Mouse (Mus musculus): ENCODE measurements around the gene Hoxb1.

Gene Hoxb1

DNA sequence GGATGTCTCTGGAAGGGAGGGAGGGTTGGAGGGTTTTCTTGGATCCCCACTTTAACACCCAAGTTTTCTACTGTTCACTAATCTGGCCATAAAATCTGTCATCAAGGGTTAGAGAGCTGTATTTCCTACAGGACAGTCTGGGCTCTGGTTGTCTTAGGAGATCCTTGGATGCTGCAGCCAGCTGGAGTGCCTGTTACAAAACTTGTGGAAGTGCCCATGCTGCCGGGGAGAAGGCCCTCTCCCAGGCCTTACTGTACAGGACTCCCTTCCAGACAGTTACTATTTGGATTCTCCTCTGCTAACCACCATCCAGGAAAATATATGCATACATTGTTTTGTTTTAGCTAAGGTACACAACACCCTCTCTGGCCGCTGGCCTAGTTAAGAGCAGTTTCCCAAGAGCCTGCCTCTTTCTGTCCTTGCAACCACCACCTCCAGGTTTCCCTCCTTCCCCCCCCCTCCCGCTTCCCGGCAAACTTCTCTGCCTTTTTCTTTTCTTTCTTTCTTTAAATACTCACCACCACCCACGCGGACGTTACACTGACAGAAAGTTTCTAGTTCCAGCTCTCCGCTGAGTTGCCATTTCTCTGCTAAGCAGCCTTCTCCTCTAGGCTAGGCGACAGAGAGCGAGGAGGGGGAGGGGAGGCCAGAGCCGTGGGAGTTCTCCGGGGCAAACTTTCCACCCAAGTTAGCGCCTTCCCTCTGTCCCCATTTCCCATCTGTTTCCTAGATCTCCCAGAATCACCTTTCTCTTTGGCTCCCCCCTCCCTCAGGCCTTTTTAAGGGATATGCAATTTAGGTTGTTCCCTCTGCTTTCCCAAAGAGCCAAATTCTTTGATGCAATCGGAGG lies 15.8 kb upstream of the Hoxb1 start:
- DNase-seq (ENCODE audit: low read depth, low spot score) = no peak

DNA sequence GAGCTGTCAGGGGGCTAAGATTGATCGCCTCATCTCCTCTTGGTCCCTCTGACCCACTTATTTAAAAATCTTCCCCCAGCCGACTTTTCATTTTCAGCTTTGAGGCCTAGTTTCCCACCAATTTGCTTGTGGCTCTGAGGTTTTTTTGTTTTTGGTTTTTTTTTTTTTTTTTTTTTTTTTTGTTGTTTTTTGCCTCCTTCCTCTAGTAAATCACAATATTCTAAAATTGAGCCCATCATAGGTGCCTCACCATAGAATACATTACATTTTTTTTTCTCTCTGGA lies 15.3 kb upstream of the Hoxb1 start, which contains the start of gene Hoxb2:
Gene Hoxb2 (plus strand): TSS at position 185 of the 284 bp plus-strand sequence.
- DNase-seq (ENCODE audit: low read depth, low spot score) = no peak

DNA sequence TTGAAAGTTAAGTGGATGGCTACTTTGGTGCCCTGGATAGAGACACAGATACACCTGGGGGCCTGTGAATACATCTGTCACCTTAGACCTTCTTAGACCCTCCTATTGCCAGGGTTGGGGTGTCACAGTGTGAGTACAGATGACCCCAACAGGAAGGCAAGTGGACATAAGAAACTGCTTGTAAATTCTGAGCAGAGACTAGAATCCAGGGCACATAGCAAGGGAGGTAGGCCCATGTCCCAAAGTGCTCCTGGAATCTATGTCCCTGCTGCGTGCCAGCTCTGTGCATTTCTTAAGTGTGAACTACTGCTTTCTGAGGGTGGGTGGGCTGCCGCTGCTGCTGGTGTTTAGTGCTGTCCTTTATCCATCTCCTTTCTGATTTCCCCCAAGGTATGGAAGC lies 14.8 kb upstream of the Hoxb1 start:
- DNase-seq (ENCODE audit: low read depth, low spot score) = no peak

DNA sequence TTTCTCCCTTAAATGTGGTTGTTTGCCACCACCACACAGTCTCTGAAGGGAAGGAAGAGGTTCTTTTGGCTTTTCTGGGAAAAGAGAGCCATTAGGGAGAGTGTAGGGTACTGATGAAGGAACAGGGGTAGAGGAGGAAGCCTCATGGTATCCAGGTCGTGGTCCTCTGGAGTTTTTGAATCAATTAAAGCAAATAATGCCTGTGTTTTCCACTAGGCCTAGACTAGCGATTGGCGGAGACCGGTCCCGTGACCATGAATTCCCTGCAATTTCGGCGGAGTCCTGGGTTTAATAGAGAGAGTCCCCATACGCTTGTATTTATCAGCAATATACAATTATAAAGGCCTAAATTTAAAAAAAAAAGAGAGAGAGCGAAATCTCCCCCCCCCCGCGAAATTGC lies 14.2 kb upstream of the Hoxb1 start:
- no peak for DNase-seq (ENCODE audit: low read depth, low spot score)

DNA sequence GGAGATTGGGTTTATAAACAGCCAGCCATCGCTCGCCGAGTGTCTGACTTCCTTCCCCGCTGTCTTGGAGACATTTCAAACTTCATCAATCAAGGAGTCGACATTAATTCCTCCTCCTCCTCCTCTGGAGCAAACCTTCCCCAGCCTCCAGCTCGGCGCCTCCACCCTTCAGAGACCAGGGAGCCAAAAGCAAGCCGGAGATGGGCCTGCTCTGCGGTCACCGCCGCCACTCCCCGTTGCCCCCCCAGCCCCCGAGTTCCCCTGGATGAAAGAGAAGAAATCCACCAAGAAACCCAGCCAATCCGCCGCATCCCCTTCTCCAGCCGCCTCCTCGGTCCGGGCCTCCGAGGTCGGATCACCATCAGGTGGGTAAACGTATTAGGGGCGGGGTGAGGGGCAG lies 13.7 kb upstream of the Hoxb1 start:
- no peak for DNase-seq (ENCODE audit: low read depth, low spot score)

DNA sequence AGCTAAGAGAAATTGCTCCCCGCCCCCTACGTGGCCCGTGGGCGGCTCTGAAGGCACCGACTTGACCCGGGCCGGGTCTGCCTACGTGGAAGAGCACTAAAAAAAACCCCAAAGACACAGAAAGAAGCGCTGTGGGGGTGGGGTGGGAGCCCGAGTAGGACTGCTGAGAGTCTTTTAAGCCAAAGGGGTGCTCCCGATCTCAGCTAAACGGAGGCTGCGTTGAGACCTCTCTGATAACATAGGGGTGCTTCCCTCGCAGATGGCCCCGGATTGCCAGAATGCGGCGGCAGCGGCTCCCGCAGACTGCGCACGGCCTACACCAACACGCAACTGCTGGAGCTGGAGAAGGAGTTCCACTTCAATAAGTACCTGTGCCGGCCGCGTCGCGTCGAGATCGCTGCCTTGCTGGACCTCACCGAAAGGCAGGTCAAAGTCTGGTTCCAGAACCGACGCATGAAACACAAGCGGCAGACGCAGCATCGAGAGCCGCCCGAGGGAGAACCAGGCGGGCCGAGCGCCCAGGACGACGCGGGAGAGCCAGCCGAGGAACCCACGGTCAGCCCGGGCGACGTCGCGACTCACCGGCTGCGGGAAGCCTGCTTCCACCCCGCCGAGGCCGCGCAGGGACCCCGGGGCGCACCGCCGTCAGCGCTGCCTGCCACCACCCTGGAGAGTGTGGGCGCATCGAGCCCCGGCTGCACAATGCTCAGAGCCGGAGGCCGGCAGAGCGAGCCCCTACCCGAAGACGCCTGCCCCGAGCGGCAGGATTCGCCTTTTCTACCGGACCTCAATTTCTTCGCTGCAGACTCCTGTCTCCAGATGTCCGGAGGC lies 12.6 kb upstream of the Hoxb1 start:
- DNase-seq (ENCODE audit: low read depth, low spot score) = peak; percentile 35

DNA sequence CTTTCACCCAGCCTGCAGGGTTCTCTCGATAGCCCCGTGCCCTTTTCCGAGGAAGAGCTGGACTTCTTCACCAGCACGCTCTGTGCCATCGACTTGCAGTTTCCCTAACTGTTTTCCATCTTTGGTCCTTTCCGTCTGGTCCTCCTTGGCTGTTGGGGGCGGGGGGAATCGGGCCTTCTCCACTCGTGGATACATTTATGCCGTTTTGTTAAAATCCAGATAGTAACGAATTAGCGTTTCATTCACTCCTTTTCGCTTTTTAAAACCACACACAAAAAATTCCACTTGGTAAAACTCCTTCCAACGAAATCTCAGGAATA lies 12.1 kb upstream of the Hoxb1 start:
- DNase-seq (ENCODE audit: low read depth, low spot score) = no peak

DNA sequence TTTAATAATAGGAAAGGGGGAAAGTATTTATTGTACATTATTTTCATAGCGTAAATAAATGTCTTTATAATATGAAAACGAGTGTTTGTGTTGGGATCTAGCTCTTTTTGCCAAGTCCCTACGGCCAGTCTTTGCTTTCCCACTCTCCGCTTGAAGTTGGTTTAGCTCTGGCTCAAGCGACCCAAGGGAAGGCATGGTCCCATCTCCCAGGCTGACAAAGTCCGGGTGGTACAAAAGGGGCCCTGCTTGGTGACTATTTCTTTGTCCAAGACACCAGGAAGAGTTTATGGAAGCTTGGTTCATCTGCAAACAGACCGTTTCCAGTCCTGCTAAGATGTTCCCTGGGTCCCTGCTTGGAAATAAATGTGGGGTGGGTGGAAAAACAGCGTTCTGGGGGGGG lies 11.6 kb upstream of the Hoxb1 start:
- no peak for DNase-seq (ENCODE audit: low read depth, low spot score)

DNA sequence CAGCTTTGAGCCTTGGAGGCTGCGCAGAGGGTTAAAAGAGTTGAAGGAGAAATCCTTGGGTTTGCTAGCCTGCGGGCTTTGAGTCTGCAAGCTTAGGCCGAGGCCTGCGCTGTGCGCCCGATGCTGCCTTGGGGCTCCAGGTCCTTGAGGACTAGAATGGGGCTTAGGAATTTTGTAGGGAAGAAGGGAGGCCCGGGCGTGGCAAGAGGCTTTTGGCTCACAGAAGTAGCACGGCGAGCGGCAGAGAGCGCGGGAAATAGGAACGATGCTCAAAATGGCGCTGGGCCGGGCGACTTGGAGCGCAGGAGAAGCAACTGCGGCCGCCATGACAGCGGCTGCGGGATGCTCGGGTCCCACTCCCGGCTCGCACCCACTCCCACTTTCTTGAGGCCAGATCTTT lies 11.2 kb upstream of the Hoxb1 start:
- DNase-seq (ENCODE audit: low read depth, low spot score) = no peak

DNA sequence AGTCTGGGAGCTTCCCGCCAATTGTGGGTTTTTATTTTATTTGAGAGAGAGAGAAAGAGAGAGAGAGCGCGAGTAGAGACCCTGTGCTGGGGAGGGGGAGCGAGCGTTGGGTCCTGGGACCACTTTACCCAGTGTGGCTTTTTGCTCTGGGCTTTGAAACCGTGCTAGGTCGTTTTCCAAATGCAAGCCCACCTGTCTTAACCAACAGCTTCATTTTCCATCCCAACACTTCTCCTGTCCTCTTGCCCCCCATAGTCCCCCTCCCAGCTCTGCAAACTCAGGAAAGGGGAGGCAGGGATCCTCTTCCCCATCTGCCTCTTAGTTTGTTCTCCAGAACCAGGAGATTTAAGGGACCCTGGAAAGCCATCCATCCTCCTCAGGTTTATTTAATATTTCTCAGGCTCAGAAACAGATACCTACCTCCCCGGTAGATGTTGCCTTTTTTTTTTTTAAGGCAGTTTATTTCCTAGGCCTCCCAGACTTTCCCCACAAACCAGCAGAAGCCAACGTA lies 10.7 kb upstream of the Hoxb1 start:
- no peak for DNase-seq (ENCODE audit: low read depth, low spot score)

DNA sequence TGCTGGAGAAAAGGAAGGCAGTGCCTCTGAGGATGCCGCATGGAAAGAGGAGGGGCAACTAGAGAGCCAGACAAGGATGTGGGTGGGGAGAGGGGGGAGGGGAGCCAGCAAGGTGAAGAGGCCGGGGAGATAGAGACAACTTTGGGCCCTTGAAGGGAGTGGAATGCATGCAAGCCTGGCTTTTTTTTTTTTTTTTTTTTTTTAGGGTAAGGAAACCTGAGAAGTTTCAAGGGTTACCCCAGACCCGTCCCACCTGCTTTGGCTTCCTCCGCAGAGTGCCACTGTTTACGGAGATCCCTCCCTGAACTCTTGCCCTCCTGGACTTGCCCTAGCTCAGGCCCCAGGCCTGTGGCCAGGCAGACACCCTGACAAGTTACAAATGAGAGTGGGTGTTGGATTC lies 1.7 kb upstream of the Hoxb1 start:
- DNase-seq (ENCODE audit: low read depth, low spot score) = peak; percentile 5

DNA sequence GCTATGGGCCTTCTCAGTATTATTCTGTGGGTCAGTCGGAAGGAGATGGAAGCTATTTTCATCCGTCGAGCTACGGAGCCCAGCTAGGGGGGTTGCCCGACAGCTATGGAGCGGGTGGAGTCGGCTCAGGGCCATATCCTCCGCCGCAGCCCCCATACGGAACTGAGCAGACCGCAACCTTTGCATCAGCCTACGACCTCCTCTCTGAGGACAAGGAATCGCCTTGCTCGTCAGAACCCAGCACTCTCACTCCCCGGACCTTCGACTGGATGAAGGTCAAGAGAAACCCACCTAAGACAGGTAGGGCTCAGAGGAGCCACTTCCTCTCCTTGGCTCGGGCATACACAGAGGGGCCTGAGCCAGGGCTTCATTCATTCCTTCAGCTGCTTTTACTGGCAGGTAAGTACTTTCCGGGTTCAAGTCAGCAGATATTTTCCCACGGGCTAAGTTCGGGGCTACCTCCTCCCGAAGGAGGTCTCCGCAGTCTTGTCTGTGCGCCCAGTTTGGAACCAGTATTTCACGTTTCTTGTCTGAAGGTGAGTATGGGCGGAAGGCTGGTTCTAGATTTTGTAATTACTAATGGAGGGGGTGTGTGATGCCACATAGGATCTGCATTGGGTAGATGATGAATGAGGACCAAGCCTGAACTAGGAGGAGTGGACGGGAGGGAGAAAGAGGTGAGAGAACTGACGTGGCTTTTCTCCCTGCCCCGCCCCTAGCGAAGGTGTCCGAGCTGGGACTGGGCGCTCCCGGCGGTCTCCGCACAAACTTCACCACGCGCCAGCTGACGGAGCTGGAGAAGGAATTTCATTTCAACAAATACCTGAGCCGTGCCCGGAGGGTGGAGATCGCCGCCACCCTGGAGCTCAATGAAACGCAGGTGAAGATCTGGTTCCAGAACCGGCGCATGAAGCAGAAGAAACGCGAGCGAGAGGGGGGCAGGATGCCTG lies 815 bp downstream of the Hoxb1 start:
- DNase-seq (ENCODE audit: low read depth, low spot score) = peak; percentile 9

DNA sequence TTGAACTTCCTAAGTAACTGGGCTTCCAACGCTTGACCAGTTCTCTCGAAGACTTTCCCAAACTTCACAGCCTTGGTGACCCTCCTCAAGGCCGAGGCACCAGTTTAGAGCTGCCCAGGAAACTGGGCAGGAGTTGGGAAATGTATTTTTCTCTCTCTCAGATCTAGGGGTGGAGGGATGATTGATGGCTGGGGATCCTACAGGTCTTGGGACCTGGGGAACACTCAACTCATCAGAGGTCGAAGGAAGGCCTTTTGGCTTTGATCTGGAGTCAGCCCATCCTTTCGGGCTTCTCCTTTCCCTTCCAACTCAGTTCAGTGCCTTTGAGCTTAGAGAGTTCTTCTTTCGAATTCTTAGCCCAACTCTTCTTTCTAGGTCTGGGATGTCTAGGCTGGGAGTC lies 1.6 kb downstream of the Hoxb1 start:
- no peak for DNase-seq (ENCODE audit: low read depth, low spot score)

DNA sequence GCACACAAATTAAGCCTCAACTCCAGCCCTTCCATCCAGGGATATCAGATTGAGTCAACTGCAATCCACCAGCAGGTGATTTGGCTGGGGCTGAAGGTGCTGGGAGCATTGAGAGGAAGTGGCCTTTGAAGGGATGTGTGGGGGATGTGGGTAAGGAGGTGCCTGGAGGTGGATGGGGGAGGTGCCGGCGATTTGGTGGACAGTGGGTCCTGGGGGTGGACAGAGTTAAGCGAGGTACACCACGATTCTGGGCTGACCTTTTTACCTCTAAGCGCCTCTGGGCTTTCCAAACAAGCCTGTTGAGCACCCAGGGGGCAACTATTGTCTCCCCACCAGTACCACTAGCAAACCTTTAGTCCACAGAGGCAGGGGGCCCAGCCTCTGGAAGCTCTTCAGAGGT lies 3.1 kb downstream of the Hoxb1 start:
- DNase-seq (ENCODE audit: low read depth, low spot score) = no peak

DNA sequence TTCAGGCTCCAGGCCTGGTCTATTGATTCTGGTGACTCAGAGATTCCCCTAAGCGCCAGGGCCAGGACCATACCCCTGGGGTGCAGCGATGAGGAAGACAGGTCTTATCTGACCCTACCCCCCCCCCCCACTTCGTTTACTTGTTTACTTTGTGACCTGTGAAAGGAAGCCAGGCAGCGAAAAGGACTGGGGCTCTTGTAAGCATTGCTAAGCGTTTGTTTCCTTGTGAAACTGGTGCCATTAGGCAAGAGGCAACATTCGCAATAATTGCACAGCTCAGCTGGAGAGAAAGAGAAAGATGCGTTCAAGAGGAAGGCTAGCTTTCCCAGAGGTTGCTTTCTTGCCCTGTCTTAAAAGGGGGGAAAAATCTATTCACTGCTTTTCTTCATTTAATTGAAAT lies 3.6 kb downstream of the Hoxb1 start:
- DNase-seq (ENCODE audit: low read depth, low spot score) = no peak

DNA sequence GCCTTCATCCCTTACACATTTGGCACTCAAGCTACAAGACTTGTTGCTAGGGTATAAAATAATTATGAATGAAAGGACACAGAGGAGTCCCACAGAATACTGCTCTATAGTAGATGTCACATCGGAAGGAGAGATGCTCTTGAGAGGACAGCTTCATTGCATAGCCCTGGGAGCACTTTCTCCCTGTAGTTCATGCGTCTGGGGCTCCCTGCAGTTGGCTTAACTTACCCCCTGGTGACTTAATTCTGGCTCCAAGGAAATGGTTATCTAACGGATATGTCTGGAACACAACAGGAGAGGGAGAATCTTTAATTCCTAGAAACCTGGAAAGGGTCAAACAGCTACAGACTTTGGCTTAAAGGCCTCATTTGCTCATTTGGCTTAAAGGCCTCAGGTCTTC lies 6.2 kb downstream of the Hoxb1 start:
- no peak for DNase-seq (ENCODE audit: low read depth, low spot score)

DNA sequence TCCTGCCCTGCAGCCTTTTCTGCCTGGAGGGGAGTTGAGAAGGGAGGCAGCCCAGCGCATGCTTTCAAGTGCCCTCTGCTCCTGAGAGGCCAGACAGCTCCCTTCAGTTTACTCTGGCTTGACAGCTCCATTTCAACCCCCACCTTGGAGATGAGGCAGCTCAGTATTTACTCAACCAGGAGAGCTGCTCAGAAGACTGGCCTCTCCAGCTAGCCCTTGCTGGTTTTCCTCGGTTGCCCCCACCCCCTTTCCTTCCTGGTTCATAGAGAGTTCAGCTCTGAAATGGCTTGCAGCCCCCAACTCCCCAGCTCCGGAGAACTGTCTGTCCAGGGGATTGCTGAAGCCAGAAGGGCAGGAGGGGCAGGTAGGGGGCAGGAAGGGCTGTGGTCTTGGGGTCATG lies 7.0 kb downstream of the Hoxb1 start:
- no peak for DNase-seq (ENCODE audit: low read depth, low spot score)

DNA sequence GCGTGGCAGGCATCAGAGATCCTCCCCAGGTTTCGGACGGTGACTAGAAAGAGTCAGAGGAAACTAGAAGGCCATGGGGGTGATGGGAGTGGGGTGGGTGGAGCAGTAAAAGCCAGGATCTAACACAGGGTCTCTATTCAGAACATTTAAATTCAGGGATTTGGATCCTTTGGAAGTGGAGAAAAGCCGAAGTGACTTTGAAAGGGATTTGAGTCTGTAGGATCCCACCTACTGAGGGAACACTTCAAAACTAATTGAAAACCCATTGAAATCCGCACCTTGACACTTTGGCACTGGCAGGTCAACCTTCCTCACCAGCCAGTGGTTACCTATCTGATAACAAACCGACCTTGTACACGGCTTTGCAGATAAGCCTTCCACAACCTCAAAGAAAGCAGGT lies 9.3 kb downstream of the Hoxb1 start:
- DNase-seq (ENCODE audit: low read depth, low spot score) = no peak

DNA sequence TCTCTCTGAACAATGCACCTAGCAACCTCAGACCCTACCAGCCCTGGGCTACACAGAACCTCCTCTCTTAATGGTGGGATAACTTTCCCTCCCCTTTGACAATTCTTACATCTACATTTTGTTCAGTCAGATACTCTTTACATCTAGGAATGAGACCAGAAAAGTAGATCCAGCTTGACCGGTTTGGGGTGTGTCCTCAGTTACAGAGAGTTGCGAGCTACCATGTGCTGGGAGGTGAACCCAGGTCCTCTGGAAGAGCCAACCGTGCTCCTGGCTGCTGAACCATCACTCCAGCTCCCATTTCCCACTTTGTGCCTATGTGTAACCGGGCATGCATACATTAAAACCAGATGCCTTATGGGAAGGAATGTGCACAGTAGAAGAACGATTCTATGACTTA lies 17.8 kb downstream of the Hoxb1 start:
- DNase-seq (ENCODE audit: low read depth, low spot score) = no peak

DNA sequence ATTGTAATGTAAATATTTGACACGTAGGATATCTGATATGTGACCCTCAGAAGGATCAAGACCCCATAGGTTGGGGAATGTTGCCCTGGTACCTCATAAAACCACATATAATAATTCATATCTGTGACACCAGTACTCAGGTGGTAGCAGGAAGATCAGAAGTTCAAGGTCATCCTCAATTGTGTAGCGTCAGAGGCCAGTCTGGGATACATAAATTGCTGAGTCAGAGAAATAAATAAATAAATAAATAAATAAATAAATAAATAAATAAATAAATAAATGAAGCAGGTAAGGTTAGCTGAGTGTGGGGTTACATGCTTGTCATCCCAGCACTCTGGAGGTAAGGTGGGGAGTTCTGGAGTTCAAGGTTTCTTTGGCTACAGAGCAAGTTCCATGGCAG lies 22.1 kb downstream of the Hoxb1 start:
- no peak for DNase-seq (ENCODE audit: low read depth, low spot score)

DNA sequence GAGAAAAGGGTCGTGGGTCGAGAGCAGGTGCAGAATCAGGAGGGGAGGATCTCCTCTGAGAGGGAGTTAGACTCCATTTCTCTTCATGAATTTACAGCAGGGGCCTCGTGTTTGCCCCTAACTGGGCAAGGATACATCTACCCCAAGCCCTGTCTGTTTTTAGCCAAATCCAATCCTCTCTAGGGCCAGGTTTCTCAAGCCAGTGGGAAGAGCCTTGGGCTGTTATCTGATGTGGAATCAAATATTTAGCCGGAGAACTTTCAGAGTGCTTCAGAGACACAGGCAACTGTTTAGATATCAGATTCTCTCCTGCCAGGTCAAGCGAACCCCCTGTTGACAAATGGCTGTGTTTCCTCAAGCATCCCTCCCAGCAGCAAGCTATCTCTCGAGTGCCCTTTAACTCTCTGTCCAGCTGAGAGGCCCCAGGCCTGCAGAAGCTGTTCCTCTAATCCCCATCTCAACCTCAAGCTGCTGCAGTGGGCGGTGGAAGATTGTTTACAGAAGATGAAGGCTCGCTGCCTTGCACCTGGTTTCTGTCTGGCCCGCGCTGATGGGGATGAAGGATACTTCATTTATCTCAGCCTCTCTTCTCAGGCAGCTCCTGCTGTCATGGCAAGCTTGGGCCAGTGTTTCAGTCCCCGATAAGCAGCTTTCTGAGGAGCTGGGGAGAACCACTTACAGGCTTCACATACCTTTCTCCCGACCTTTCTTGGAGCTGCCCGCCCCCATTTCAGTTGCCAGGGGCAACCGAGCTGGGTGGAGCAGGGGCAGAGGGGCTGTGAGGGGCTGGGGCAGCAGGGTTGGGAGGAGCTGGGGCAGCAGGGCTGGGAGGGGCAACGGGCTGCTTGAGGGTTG lies 31.4 kb downstream of the Hoxb1 start:
- DNase-seq (ENCODE audit: low read depth, low spot score) = no peak

Measured in CD4-positive, CD25-positive, alpha-beta regulatory T cell, adult 2 months (primary cell).